Mouse (Mus musculus) forebrain, embryonic 10.5 days (tissue): ENCODE data around the gene Ly6g5c. TPM values are rescaled to one million over a fixed set of nuclear protein-coding genes. Genes with fewer than 3 reads are reported as not detected.
A peak's percentile ranks its signal among the peaks of the same experiment; 100 is the strongest.

Experiments
- DNase-seq: peaks from one replicate; pipeline ENCODE4 v3.0.0-alpha.2; 2017; ENCODE audit warnings: low spot score; ENCODE audit errors: extremely low spot score
- H3K27ac ChIP-seq: fragments of 300-500 bp; sonication (generic); 2 replicates; pipeline ENCODE4 v1.5.1; 2016; ENCODE audit warnings: mild to moderate bottlenecking
- H3K27me3 ChIP-seq: fragments of 300-500 bp; sonication (generic); 2 replicates; pipeline ENCODE4 v1.6.1; 2016; ENCODE audit warnings: mild to moderate bottlenecking; ENCODE audit not compliant: poor library complexity, severe bottlenecking
- H3K36me3 ChIP-seq: fragments of 300-500 bp; sonication (generic); replicated peaks from 2 replicates; pipeline ENCODE4 v1.6.1; 2016; ENCODE audit warnings: mild to moderate bottlenecking, moderate library complexity
- H3K4me1 ChIP-seq: fragments of 300-500 bp; sonication (generic); 2 replicates; pipeline ENCODE4 v1.6.1; 2016
- H3K4me3 ChIP-seq: fragments of 300-500 bp; sonication (generic); 2 replicates; pipeline ENCODE4 v1.5.1; 2016; ENCODE audit warnings: mild to moderate bottlenecking, moderate library complexity
- H3K9me3 ChIP-seq: fragments of 300-500 bp; sonication (generic); 2 replicates; pipeline ENCODE4 v1.6.1; 2016; ENCODE audit warnings: mild to moderate bottlenecking, moderate library complexity
- WGBS: fragments of 180-500 bp; shearing (Covaris S2); methylation state at CpG from one replicate; pipeline ENCODE4 v1.1.7; 2016; 5-methylcytosine and 5-hydroxymethylcytosine counted together
- polyA plus RNA-seq: library from polyadenylated mRNA; unstranded; fragments of >200 nt; fragmentation: Nextera tagmentation; extraction: Ambion mirVana; gene quantifications from 2 replicates; pipeline ENCODE4 v1.2.1, GENCODE M21; 2016

The Ly6g5c gene
- polyA plus RNA-seq, 1 experiment from 2014 or later, result not detected

- peaks cover 98% of the 10 kb centered on the region for H3K36me3 ChIP-seq
These were observed 33.9 kb downstream of the Ly6g5c start for GRCm38 (mm10) chr17:35141971-35142370.

GRCm38 (mm10) chr17:35146139-35146538, 38.1 kb downstream of the Ly6g5c start:
- H3K36me3 ChIP-seq, result peaks cover 99% of the 10 kb centered on the region
- no peaks in the 10 kb centered on the region for H3K27me3 ChIP-seq
- no peak for DNase-seq
- WGBS, result 92% methylated on average over 5 of the region's 5 CpGs
- no peak overlapping the region for H3K27ac ChIP-seq
- H3K4me3 ChIP-seq, result no peak overlapping the region; the same call in 1 of the 2 replicates
- H3K4me1 ChIP-seq, result no peaks in the 10 kb centered on the region
- H3K9me3 ChIP-seq, result peaks cover 4% of the 10 kb centered on the region; the same call in 1 of the 2 replicates

More at GRCm38 (mm10) chr17:35141971-35142370, 33.9 kb downstream of the Ly6g5c start:
- Histone ChIP-seq H3K9me3 (peaks cover 4% of the 10 kb centered on the region; the same call in 1 of the 2 replicates), H3K4me3 (0 out of 2 replicates have a peak overlapping the region, but pooled peaks have one; percentile 7), H3K27me3 (no peaks in the 10 kb centered on the region), H3K4me1 (peaks cover 6% of the 10 kb centered on the region), H3K27ac (no peak overlapping the region)
- 92% methylated on average over 6 of the region's 6 CpGs for WGBS
- no peak for DNase-seq

- H3K36me3 ChIP-seq, result peaks cover 99% of the 10 kb centered on the region
- no peaks in the 10 kb centered on the region for H3K4me1 ChIP-seq
- WGBS, result 58% methylated on average over 3 of the region's 3 CpGs
- peaks cover 4% of the 10 kb centered on the region; the same call in 1 of the 2 replicates for H3K9me3 ChIP-seq
- no peak overlapping the region for H3K27ac ChIP-seq
- no peak overlapping the region for H3K4me3 ChIP-seq
- H3K27me3 ChIP-seq, result no peaks in the 10 kb centered on the region
- DNase-seq, result no peak
These were observed 39.3 kb downstream of the Ly6g5c start for GRCm38 (mm10) chr17:35147348-35147747.

- Histone ChIP-seq H3K27me3 (no peaks in the 10 kb centered on the region), H3K36me3 (peaks cover 99% of the 10 kb centered on the region), H3K9me3 (peaks cover 4% of the 10 kb centered on the region; the same call in 1 of the 2 replicates), H3K4me1 (no peaks in the 10 kb centered on the region), H3K4me3 (no peak overlapping the region; the same call in 1 of the 2 replicates), H3K27ac (no peak overlapping the region)
- DNase-seq, result no peak
- 71% methylated on average over 5 of the region's 5 CpGs for WGBS
These were observed 40.0 kb downstream of the Ly6g5c start for GRCm38 (mm10) chr17:35147922-35148639.

- WGBS, result 96% methylated on average over 4 of the region's 4 CpGs
- H3K27ac ChIP-seq, result no peak overlapping the region
- H3K27me3 ChIP-seq, result no peaks in the 10 kb centered on the region
- H3K36me3 ChIP-seq, result peaks cover 99% of the 10 kb centered on the region
- H3K4me1 ChIP-seq, result no peaks in the 10 kb centered on the region
- DNase-seq, result no peak
- H3K9me3 ChIP-seq, result no peaks in the 10 kb centered on the region
- H3K4me3 ChIP-seq, result no peak overlapping the region
These were observed 44.0 kb downstream of the Ly6g5c start for GRCm38 (mm10) chr17:35152121-35152520.

GRCm38 (mm10) chr17:35153077-35153476, 45.0 kb downstream of the Ly6g5c start:
- 92% methylated on average over 9 of the region's 9 CpGs for WGBS
- Histone ChIP-seq H3K9me3 (no peaks in the 10 kb centered on the region), H3K4me3 (no peak overlapping the region), H3K36me3 (peaks cover 99% of the 10 kb centered on the region), H3K4me1 (no peaks in the 10 kb centered on the region), H3K27ac (no peak overlapping the region), H3K27me3 (no peaks in the 10 kb centered on the region)
- no peak for DNase-seq

- Histone ChIP-seq H3K4me1 (no peaks in the 10 kb centered on the region), H3K9me3 (no peaks in the 10 kb centered on the region), H3K36me3 (peaks cover 99% of the 10 kb centered on the region), H3K27me3 (no peaks in the 10 kb centered on the region), H3K4me3 (no peak overlapping the region; the same call in 1 of the 2 replicates), H3K27ac (no peak overlapping the region)
- DNase-seq, result no peak
- WGBS, result 87% methylated on average over 4 of the region's 4 CpGs
These were observed 45.9 kb downstream of the Ly6g5c start for GRCm38 (mm10) chr17:35153931-35154330.

GRCm38 (mm10) chr17:35154616-35155015, 46.5 kb downstream of the Ly6g5c start:
- WGBS, result 79% methylated on average over 7 of the region's 7 CpGs
- H3K27me3 ChIP-seq, result no peaks in the 10 kb centered on the region
- H3K4me1 ChIP-seq, result no peaks in the 10 kb centered on the region
- no peak overlapping the region; the same call in 1 of the 2 replicates for H3K4me3 ChIP-seq
- no peak overlapping the region for H3K27ac ChIP-seq
- no peaks in the 10 kb centered on the region for H3K9me3 ChIP-seq
- DNase-seq, result no peak
- H3K36me3 ChIP-seq, result peaks cover 99% of the 10 kb centered on the region

GRCm38 (mm10) chr17:35155451-35155850, 47.4 kb downstream of the Ly6g5c start:
- H3K4me1 ChIP-seq, result no peaks in the 10 kb centered on the region
- no peak overlapping the region for H3K27ac ChIP-seq
- H3K27me3 ChIP-seq, result no peaks in the 10 kb centered on the region
- H3K36me3 ChIP-seq, result peaks cover 99% of the 10 kb centered on the region
- WGBS, result 93% methylated on average over 12 of the region's 12 CpGs
- DNase-seq, result no peak
- H3K4me3 ChIP-seq, result peak overlapping the region; percentile 7; the same call in 1 of the 2 replicates
- no peaks in the 10 kb centered on the region for H3K9me3 ChIP-seq

GRCm38 (mm10) chr17:35156461-35157200, 48.6 kb downstream of the Ly6g5c start:
- peak overlapping the region; percentile 7; the same call in 1 of the 2 replicates for H3K4me3 ChIP-seq
- no peaks in the 10 kb centered on the region for H3K9me3 ChIP-seq
- 93% methylated on average over 33 of the region's 33 CpGs for WGBS
- H3K4me1 ChIP-seq, result peaks cover 6% of the 10 kb centered on the region
- DNase-seq, result no peak
- H3K27ac ChIP-seq, result no peak overlapping the region
- H3K27me3 ChIP-seq, result no peaks in the 10 kb centered on the region
- peaks cover 100% of the 10 kb centered on the region for H3K36me3 ChIP-seq

GRCm38 (mm10) chr17:35157254-35157653, 49.2 kb downstream of the Ly6g5c start:
- peaks cover 100% of the 10 kb centered on the region for H3K36me3 ChIP-seq
- H3K9me3 ChIP-seq, result no peaks in the 10 kb centered on the region
- H3K27me3 ChIP-seq, result no peaks in the 10 kb centered on the region
- H3K27ac ChIP-seq, result no peak overlapping the region
- peaks cover 12% of the 10 kb centered on the region for H3K4me1 ChIP-seq
- DNase-seq, result no peak
- WGBS, result 96% methylated on average over 8 of the region's 8 CpGs
- H3K4me3 ChIP-seq, result no peak overlapping the region

- Histone ChIP-seq H3K27me3 (no peaks in the 10 kb centered on the region), H3K36me3 (peaks cover 100% of the 10 kb centered on the region), H3K4me1 (peaks cover 17% of the 10 kb centered on the region), H3K27ac (no peak overlapping the region), H3K4me3 (no peak overlapping the region), H3K9me3 (no peaks in the 10 kb centered on the region)
- 93% methylated on average over 8 of the region's 8 CpGs for WGBS
- no peak for DNase-seq
These were observed 49.6 kb downstream of the Ly6g5c start for GRCm38 (mm10) chr17:35157661-35158175.
